Mouse (Mus musculus) heart, adult 2 months (tissue): ENCODE results near the gene Efna3.

ENCODE experiments used
- CTCF ChIP-seq: fragments of 200-600 bp; IDR thresholded peaks from 2 replicates; pipeline ENCODE4 v1.8.1; 2022; ENCODE audit warnings: antibody characterized with exemption, mild to moderate bottlenecking, moderate library complexity
- EP300 ChIP-seq: fragments of 200-500 bp; IDR thresholded peaks from 2 replicates; pipeline ENCODE4 v1.6.1; 2011; ENCODE audit warnings: low read depth, low read length, control low read depth; ENCODE audit not compliant: insufficient read depth

- TF ChIP-seq EP300 (no peak), CTCF (no peak)
Measured at GRCm38 (mm10) chr3:89331561-89331960, 8.8 kb upstream of the Efna3 start.
